Mouse (Mus musculus): ENCODE measurements at regions not wholly inside any gene's neighbourhood (a gene's known extent, or its start where the extent isn't known, plus 50 kb on each side); places are given as distances from the start of the nearest gene placed in this dataset.
A peak's percentile ranks its signal among the peaks of the same experiment; 100 is the strongest.

DNA sequence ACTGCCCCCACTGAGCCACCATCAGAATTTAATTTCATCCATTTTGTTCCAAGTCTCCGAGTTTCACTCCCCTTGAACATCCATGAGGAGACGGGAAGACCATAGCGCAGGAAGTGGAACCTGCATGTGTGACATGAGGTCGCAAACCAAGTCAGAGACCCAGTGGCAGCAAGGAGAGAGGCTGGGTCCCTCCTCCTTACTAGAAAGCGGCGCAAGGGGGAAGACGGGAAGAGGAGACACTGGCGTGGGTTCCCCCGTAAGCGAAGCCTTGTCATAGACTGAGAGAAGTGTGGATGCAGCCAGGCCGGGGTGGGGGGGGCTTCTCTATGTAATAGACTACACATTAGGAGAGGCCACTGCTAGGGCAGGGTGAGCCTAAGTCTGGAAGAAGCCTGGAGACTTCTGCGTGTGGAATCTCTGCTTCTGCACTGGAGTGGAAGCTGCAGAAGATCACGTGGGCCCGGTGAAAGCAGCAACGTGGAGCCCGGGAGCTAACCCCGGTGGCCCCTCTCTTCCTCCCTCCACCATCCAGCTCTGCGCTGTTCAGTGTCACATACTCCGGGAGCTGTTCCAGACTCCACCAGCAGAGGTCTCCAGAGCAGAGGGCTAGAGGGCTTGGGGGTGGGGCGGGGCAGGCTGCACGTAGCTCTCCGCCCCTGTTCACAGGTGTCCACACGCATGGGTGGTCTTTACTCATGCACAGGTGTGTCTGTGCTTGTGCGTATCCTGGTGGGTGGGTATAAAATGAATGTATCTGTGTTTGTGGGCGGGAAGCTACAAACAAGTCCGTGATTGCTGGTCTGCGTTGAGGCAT is 159.4 kb downstream of the Zfp36l2 start:
- peak; percentile 64 to 81 for DNase-seq (ENCODE audit: low spot score in 2 of 2)

DNA sequence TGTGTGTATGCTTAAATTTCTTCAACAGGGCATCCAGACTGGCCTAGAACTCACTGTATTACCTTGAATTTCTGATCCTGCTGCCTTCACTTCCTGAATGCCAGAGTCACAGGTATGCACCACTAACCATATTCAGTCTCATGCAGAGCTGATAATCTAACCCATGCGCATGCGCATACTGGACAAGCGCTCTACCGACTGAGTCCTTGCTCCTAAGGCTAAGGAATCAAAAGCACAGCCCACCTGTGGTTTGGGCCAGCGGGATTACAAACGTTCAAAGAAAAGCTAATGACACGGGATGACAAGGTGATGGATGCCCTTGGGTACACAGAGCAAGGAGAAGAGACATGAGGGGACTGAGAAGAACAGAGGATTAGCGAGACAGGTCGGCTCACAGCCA is 160.5 kb downstream of the Zfp36l2 start:
- no peak for DNase-seq (ENCODE audit: low spot score in 2 of 2)

DNA sequence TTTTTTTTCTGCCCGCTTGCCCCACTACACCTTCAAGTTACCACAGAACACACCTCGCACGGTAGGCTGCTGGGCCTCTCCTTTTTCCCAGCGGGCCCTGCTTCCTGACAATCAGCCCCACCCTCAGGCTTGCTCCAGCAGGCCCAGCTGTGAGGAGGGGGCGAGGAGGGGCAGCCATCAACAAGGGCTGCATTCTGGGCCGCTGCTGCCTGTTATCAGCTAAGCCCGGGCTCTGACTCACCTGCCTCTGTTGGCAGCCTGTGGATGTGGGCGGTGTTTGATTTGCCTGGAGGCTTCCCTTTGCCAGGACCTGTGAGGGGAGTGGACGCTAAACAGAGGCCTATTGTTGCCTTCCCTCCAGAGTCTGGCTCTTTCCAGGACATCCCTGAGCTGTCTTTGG is 161.6 kb downstream of the Zfp36l2 start:
- DNase-seq (ENCODE audit: low spot score in 2 of 2), result peak; percentile 56 to 65

DNA sequence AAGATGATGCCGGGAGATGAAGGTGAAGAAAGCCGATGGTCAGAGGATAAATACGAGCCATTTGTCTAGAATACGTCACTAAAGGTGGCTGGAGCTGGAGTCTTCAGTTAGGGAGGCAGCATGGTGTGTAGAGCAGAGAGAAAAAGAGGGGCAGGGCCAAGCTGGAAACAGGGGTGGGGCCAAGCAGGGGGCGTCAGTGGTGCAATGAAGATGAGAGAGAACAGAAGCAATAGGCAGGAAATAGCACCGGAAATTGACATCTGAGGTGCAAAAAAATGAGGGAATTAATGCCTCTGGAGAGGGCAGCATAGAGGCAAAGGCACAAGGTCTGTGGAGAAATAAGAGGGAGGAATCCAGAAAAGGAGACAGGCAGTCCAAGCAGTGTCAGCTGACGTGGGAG is 165.4 kb downstream of the Zfp36l2 start:
- no peak for DNase-seq (ENCODE audit: low spot score in 2 of 2)

DNA sequence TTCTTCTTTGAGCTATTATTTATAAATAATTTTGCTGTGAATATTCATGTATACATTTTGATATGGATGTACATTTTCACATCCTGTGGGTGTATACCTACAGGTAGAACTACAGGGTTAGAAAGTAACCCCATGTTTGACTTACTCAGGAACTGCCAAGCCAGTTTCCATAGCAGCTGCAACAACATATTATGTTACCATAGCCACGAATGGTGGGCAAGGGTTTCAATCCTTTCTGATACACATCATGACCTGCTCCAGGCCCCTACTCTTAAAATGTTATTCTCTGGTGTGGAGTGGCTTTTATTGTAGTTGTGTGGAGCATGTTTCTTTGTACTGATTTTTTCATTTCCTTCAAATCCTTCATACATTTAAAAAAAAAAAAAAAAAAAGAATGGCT is 168.9 kb downstream of the Zfp36l2 start:
- no peak for DNase-seq (ENCODE audit: low spot score in 2 of 2)

DNA sequence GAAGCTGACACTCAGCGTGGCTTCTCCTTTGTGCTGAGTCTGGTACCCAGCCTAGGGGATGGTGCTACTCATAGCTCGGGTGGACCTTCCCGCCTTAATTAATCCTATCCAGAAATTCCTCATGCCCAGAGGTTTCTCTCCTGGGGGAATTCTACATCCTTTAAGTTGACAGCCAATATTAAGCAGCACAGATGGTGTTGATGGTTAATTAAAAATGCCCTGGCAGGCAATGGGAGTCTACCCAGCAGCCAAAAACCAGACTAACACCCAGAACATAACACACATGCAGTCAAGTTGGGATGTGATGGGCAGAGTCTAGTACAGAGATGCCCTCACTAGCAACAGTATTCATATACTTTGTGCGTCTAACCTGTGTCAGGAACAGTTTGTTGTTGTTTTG is 169.9 kb downstream of the Zfp36l2 start:
- no peak for DNase-seq (ENCODE audit: low spot score in 2 of 2)

DNA sequence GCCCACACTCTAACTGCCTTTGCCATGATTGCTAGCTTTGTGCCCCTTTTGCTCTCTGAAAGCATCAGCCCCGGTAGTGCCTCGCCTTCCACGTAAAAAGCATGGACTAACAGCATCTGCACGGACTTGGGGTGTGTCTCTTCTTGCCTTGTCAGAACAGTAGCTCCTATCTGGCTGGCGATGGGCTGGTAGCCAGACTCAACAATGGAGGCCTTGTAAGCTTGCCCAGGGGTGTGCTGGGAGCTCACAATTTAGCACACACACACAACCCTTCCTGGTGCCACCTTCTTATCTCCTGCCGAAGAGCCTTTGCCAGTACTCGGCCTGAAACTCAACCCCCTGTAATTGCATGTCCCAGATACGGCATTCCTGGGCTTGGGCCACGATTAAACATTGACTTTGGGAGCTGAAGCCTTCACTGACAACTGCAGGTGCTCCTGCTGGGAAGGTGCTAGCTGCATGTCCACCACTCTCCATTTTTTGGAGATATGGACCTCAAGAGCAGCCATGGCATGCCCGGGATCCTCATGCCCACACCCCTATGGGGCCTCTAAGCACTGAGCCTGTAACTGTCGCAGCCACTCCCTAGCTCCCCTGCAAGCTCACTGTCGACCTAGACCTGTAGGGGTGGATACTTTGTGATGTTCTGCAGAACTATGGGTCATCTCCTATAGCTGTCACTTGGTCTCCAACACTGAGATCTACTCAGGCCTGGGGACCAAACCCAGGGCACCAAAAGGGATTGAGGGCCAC is 166.7 kb upstream of the Haao start:
- no peak for DNase-seq (ENCODE audit: low spot score in 2 of 2)

DNA sequence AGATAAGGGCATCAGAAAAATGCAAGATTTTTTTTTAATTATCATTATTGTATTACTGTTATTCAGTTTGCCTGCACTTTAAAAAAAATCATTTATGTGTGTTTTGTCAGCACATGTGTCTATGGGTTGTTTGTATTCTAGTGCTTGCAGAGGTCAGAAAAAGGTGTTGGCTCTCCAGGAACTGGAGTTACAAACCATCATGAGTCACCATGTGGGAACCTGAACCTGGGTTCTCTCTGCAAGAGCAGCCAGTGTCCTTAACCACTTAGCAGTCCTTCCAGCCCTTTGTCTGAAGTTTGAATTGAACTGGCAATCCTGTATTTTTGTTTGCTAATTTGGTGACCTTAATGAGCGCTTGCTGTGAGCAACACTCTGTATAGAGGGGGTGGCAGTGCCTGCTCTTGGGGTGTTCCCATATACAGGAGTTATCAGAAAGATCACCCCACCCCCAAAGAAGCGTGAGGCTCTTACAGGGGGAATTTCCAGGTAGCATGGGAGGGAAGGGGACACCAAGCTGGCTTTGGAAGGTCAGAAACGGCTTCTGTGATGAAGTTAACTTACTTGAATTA is 162.8 kb upstream of the Haao start:
- DNase-seq (ENCODE audit: low spot score in 2 of 2), result no peak

DNA sequence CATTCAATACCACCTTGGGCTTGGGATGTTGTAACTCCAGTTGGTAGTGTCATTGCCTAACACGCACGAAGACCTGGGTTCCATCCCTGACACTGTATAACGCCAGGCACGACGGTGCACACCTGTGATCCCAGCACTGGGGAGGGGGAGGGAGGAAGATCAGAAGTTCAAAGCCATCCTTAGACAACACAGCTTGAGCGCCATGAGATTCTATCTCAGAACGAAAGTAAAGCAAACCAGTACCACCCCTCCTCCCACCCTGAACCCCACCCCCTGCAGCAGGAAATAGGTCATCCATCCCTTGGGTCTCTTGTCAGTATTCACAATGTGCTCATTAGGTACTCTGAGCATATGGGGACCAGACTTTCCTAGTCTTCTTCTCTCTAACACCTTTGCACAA is 162.2 kb upstream of the Haao start:
- DNase-seq (ENCODE audit: low spot score in 2 of 2), result no peak

DNA sequence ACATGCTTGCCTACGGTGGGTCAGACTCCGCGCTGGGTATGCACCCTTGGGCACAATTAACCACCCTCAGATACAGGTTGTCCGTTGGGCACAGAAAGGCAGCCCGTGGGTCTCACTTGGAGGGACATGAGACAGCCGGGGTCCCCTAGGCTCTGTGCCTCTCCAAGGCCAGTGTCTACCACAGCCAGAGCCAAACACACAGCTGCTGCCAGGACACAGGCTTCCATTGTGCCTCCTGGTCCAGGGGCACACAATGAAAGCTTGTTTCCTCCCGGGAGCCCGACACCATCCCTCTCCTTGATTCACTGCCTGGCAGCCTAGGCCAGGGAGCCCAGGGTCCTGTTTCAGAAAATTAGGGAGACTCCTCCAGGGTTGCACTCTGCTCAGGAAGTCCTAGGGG is 161.4 kb upstream of the Haao start:
- no peak for DNase-seq (ENCODE audit: low spot score in 2 of 2)

DNA sequence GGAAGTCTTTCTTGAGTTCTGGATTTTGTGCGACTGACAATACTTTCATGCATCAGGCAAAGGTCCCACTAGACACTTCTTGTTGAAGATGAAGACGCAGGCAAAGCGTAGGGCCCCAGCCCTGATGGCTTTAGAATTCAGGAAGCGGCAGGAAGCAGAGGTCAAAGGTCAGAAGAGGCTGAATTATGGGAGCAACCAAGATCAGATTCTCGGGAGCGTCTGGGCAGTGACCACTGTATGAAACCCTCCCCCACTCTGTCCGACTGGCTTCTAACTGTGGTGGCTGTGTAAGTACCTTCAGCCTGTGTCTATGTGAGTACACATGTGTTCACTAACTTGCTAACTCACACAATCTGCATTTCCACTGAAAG is 160.9 kb upstream of the Haao start:
- DNase-seq (ENCODE audit: low spot score in 2 of 2), result no peak

DNA sequence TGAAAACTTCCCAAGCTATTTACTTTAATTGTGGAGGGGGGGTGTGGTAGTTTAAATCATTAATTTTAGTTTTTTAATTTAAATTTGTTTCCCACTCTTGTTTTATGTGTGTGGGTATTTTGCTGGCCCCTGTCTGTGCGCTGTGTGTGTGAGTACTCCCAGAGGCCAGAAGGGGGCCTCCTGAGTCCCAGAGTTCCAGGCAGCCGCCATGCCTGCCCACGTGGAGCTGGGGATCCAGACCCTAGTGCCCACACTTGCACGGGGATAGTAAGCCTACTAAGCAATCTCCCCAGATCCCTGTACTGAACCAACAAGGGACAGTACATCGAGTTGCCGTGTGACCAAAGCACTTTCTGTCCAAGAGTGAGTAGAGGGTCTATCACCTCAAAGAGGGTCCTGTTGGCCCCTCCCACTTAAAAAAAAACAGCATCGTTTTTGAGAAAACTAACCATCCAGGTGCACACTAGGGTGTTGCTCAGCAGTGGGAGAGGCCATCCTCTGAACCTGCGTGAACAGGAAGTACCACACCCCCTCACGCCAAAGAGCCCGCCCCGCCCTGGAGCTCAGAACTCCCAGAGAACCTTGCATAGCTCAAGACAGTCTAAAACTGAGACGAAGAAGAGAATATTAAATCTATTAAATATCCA is 160.4 kb upstream of the Haao start:
- no peak for DNase-seq (ENCODE audit: low spot score in 2 of 2)

DNA sequence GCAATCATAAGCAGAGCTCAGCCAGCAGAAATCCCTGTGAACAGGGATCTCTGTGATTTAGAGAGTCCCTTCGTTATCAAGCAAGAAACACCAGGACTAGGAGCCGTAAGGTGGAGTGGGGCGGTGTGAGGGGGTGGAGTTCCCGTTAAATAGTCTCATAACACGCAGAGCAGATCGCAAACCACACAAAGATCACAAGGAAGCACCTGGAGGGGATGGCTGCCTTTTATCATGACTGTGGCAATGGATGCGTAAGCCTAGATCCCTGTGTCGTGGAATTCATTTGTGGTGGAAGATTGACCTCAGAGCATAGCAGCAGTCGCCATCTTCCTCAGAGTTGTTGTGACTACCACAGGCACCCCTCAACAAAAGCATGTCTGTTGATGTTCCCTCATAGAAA is 159.0 kb upstream of the Haao start:
- DNase-seq (ENCODE audit: low spot score in 2 of 2), result no peak

DNA sequence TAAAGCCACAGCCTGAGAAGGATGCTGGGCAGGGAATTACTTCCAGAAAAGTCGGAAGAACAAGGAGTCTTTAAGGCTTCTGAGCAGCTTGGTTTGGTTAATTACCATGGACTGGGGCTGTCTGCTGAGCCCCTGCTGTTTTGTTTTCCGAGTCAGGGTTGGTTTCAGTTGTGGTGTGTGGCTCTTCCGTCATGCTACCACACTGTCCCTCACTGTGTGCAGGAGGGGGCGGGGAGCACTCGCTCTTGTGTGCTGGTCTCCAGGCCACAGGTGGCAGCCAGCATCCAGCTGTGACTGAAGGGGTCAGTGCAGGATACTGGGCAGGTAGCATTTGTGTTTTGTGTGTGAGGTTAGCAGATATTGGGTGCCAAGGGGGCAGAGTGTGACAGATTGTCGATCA is 156.5 kb upstream of the Haao start:
- no peak for DNase-seq (ENCODE audit: low spot score in 2 of 2)

DNA sequence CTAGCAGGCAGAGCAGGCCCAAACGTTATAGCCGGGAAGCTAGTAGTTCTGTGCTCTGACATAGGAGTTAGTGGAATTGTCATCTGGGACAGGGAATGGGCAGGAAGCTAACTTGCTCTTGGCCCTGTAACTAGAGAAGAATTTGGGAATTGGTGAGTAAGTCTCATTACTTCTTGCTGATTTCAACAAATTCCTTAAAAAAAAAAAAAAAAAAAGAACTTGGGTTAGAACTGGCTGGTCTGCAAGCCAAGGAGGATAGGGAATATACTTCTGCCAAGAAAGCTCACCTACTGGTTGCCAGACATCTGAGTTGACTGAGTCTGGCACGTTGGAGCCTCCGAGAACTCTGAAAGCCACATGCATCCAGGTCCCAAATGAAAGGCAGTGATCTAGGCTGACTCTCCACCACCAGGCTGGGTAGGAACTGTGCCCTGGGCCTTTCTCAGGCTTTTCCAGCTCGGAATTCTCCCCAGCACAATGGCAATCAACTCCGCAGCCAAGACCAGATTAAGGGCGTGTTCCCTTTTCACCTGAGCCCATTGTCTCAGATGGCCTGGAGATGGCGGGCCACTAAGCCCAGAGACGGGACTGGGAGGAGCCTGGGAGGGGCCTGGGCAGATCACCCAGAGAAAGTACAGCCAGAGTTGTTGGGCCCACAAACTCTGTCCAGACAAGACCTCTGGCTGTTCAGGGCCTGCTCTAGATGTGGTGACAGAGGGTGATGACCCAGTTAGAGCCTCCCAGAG is 155.9 kb upstream of the Haao start:
- DNase-seq (ENCODE audit: low spot score in 2 of 2), result peak; percentile 57 to 72

DNA sequence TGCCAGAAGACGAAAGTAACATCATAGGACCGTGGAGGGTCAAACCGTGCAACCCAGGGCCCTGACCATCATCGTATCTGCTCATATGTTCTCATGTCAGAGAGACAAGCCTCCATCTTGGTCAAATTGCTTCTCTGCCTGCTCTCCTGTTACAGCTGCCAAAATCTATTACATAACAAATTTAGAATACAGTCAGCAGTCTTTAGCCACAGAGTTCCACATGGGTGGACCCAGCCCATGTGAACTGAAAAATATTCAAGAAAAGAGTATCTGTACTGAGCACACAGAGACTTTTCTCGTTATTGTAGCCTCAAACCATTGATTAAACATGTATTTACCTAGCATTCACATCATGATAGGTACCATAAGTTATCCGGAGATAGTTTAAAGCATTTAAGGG is 155.2 kb upstream of the Haao start:
- DNase-seq (ENCODE audit: low spot score in 2 of 2), result no peak

DNA sequence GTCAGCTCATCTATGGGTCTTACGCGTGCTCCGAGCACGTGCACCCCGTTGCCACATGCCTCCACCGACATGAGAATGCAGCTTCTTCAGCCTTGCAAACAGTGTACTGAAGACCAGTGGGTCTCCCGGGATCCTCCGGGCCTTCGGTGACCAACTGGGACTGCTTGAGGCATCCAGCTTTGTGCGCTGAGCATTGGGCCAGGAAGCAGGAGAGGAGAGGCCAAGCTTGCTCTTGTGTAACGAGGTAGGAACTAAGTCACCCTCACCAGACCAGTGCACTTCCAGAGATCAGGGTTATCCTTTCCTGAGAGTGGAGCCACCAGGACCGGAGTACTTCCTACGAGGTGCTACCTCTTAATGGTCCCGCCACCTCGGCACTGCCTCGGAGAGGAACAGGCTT is 154.6 kb upstream of the Haao start:
- no peak for DNase-seq (ENCODE audit: low spot score in 2 of 2)

DNA sequence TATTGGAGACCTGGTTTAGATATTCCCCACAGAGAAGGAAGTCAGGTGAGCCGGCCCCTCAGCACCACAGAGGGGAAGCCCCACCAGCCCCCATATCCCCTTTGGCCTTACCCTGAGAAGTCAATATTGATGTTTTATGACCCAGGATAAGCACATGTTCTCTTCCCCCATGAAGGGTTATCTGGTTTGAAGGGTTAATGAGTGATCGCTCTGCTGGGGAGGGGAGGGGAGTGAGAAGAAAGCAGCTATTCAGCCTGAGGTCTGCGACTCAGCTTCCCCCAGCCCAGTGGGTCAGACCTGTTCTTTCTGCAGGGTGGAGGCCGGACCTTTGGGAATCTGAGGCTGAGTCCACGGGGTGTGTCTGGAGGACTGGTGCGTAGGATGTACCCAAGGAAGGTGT is 152.4 kb upstream of the Haao start:
- no peak for DNase-seq (ENCODE audit: low spot score in 2 of 2)

DNA sequence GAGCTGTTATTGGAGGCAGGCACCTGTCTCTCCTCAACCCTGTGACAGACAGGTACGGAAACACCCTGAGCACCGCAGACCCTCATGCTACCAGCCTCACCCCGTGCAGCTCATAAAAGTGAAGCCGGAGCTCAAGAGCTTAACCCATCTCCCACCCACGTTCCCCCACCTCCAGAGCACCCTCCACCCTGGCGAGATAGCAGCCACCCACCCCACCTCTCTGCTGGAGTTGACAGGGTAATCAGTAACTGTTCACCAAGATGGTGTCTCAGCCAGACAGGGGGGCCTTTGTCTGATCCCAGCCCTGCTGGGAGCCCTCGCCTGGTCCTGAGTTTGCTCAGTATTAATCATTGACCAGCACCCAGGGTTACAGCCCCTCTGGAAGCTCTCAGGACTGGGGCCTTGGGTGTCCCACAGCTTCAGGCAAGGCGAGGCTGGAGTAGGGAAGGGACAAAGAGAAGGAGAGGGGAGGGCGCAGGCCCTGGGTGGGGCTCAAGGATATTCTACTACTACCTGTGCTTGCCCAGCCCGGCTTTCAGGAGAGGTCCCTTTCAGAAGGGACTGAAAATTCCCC is 151.3 kb upstream of the Haao start:
- DNase-seq (ENCODE audit: low spot score in 2 of 2), result no peak

DNA sequence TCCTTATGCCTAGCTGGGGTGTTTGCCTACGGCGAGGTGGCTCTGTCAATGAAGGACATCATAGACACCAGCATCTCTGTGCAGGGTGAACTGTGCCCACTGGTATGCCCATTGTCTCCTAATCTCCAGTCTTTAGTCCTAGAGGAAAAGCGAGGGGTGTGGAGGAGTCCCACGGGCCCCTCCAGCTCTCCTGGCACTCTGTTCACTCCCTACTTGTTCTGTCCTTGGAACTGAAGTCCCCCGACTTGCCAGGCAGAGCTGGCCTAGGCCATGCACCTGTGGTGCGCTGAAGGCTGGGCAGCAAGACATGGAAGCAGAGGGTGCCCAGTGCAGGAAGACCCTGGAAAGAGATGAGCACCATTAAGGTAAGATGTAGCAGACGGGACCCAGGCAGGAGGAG is 150.6 kb upstream of the Haao start:
- DNase-seq (ENCODE audit: low spot score in 2 of 2), result no peak

DNA sequence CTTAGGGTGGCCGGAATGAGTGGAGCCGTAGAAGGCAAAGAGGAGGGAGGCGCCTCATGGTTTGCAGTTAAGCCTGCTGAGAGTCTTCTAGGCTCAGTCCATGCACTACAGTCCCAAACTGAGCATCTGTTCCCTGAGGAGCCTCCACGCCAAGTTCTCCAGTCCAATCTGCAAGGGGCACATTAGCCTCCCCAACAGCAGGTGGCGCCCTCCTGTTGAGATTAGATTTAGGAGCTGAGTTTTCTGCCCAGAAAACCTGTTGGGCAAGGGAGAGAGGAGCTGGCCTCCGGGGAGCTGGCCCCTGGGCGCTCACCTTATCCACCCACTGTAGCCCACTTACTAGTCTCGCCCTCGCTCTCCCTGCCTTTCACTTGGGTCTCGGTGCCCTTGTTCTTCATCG is 150.0 kb upstream of the Haao start:
- peak in 1 of 2 experiments; percentile 72 for DNase-seq (ENCODE audit: low spot score in 2 of 2)

DNA sequence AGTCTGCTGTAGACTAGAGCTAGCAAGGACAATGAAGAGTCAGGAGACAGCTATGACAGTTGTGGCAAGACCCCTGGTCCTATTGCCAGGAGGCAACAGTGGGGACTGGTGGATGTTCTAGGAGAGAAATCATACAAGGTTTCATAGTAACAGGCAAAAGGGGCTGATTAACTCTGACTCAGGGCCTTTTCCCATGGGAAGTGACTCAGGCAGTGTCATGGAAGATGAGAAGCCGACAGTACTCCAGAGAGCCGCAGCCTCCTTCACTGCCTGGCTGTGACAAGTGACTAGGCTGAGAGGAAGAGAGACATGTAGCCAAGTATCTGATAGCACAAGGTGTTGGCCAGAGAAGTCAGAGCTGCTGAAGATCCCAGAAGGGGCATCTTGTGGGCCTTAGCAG is 145.3 kb upstream of the Haao start:
- DNase-seq (ENCODE audit: low spot score in 2 of 2), result peak; percentile 61 to 72

Measured in heart, adult 9 months (tissue).